Mouse (Mus musculus): ENCODE measurements around the gene Ralgps2.

Ralgps2 gene

DNA sequence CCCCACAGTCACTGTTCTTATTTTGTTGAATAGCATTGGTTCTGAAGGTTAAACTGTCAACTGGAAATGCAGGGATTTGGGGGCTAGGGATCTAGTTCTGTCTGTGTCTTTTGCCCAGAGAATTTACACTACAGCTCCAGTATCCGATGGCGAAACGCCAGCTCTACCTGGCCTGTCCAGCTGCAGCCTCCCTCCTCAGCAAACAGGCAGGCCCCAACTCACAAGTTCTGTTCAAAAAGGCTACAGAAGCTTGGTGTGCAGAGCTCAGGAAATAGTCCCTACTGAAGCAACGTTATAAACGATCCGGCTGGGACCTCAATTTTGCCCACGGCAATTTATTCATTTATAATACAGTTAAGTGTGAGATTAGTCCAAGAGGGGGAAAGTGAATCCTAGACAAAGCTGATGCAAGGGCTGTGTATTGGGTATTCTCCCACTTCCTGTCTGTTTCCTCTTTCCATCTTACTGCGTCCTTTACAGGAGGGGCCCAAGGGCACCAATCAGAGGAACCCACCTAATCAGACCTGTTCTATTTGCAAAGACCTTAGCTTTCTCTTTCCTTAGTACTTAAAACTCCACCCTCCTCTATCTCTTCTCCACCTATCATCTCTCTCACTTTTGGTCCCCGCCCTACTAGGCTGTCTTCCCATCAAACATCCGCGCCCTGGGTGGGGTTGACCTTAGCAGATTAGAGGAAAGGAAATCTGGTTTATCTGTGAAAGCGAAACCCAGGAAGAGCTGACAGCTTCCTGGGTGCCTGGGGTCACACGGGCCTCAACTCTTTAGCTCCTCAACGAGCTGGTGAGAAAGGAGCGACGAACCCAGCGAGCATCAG is 16.7 kb upstream of the Ralgps2 start:
- peak; percentile 90 for DNase-seq (ENCODE audit: low read depth)

DNA sequence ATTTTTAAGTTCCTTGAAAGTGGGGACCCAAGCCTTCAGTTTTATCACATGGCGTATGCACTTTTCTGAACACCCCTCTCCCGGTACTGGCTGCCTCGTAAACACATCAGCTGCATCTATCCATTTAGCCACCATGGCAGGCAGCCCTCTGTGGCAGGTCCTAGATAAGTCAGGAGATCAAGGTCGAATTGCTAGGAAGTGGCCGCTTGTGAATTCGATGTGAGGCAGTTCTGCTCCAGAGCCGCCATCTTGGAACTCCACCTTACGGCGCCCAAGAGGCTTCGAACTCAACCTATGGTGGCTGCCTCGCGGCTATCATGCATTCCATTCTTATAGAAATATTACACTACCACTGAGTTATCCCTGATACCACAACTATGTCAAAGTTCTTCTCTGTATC is 14.8 kb upstream of the Ralgps2 start:
- no peak for DNase-seq (ENCODE audit: low read depth)

DNA sequence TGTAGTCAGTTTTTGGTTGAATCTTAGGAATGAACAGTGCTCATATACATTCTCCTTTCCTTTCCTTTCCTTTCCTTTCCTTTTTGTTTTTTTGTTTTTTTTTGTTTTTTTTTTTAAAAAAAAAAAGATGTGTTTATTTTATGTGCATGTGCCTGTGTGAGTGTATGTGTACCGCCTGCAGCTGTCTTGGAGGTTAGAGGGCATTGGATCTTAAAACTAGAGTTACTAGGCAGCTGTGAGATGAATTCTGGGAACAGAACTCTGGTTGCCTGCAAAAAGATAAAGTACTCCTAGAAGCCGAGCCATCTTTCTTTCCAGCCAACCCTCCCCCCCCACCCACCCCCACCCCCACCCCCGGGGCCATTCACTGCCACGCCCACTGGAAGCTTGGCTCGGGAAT is 10.9 kb upstream of the Ralgps2 start:
- no peak for DNase-seq (ENCODE audit: low read depth)

DNA sequence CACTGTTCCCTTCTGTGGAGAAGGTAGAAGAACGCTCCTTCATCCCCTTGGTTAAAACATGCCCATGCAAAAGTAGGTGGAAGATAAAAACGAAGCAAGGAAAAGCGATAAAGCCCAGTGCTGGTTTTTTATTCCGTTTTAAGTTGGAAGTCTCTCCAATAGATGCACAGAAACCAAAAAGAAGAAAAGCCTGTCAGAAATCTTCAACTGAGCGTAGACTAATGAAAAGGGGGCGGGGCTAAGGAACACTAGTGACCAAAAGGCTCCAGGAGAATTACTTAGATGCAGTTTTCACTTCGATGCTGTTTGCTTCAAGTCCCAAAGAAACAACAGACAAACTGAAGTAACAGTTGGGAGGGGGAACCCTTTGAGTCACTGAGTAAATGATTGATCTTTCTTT is 1.2 kb upstream of the Ralgps2 start:
- DNase-seq (ENCODE audit: low read depth) = no peak

DNA sequence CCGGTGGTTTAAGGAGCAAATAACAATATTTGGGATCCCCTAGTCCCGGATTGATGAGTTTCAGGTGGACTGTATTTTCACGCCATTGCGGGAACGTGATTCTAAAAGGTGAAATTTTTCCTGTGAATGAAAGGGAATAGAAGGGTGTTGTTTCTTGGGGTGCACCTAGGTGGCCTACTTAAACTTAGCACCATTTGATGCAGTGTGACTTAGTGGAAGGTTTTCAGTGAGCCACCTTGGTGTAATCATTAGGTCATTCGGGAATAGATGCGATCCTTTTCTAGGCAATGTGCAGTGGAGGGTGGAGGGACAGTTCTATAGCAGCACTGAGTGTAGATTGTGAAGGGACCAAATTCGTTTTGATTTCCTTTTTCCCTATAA is 706 bp upstream of the Ralgps2 start:
- no peak for DNase-seq (ENCODE audit: low read depth)

DNA sequence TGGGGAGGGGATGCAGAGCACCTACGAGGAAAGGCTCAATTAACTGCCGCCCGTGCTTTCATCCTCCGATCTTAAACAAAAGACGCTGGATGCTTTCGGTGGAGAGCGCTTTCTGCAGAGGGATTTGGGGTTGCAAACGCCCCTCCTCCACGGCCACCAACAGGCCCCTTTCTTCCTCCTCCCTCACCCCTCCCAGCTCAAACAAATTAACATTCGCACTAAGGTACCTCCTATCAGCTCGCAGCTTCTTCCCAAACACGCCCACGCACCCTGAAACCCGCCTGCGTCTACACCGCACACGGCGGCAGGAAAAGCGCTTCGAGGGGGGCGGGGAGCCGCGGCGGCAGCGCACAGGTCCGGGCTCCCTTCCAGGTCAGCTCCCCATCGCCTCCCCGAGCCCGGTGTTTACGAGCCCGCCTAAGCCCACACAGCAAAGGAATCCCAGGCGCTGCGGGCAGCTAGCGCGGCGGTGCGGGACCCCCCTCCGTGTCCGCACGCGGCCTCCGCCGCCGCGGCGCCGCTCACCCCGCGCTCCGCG is 652 bp downstream of the Ralgps2 start:
- DNase-seq (ENCODE audit: low read depth) = peak; percentile 89

DNA sequence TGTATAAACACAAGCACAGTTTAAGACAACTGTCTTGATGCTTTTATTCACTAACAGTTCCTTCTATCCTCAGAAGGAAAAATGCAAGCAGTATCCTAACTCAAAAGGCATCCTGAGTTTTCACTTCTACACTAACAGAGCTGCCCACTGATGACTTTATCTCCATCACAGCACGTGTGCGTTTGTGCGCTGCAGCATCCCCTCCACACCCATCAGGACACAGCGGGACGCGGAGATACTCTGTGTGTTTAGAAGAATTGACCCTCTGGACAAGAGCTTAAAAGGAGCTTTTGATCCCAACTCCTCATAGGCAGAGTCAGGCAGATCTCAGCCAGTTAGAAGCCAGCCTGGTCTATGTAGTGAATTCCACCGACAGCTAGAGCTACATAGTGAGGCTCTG is 2.0 kb downstream of the Ralgps2 start:
- no peak for DNase-seq (ENCODE audit: low read depth)

DNA sequence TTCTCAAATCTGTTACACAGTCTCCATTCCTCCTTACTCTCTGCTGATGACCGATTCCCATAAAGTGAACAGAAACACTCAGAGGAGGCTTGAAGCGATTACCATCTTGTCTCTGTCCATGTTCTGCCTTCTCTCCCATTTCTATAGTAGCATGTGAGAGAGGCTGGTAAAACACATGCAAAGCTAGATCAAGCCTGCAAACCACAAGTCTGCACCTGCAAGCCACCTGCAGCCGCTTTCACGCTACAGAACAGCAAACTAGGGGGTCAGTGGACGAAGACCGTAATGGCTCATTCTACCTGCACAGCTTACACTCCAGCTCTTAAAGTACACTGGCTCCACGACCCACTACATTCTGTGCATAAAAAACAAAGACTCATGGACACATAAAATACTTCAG is 5.7 kb downstream of the Ralgps2 start:
- DNase-seq (ENCODE audit: low read depth) = no peak

DNA sequence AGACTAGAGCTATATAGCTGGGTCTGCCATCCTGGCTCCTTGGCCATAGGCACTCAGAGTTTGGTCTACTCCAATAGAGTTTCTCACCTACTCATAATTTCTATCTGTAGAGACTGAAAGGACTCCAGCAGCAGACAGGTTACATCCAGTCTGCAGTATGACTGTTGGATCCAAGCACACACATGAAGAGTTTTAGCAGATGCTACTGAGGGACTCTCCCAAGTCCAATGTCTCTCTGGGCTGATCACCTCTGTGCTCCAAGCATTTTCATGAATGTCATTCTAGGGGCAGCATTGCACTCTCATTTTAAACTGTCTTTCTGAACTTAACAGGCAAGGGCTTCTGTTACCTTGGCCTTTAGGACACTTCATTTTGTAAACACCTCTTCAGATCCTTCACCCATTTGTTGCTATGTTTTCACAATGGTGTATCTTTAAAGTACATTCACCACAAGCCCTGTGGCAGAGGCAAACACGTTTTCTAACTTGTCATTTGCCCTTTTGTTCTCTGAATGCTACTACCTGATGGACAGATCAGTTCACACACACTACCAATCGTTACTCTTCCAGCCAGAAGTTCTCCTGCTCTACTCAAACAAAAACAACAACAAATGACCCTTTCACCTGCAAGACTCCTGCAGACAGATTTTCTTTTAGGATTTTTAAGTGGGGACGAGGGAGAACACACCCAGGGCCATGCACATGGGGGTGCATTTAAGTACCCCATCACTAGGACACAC is 7.2 kb downstream of the Ralgps2 start:
- DNase-seq (ENCODE audit: low read depth) = no peak

DNA sequence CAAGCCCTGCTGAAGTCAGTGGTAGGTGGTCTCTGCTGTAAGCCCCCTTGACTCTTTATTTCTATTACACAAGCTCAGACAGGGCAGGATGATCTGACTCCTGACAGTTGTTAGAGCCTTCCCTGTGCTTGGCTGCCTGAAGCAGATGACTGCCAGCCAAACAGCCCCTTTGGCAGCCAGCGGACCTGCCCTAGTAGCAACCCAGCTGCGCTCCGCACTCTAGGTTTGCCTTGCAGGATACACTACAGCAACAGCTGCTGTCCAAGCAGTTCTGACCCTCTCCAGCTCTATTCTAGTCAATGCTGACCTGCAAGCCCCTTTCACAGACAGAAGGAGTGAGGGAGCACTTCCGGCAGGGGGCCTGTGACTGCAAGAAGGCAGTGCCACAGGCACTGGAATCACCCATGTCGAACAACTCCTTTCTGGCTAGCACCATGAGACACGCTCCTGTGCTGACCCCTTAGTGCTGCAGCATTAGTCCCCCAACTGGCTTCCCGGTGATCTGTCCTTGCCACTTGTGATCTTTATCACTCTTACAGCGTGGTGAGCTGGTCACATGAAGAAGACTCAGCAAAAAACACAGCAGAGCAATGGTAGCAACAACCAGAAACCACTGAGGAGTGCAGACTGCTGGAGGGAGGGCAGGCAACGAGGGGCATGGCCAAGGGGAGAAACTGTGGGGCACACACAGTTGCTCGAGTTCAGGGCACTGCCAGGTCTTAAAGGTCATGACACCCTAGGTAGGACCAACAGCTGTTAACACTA is 8.1 kb downstream of the Ralgps2 start:
- DNase-seq (ENCODE audit: low read depth) = no peak

DNA sequence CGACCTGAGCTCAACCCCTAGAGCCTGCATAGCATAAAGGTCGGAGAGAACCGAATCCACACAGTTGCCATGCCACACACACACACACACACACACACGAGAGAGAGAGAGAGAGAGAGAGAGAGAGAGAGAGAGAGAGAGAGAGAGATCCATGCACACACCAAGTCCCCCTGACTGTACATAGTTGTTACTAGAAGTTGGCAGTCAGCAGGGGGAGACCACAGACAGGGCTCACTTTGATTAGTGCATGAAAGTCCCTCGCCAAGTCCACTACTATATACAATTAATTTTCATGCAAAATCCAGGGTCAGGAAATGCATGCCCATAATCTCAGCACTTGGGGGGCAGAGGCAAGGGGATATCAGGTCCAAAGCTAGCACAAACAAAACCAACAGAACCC is 9.2 kb downstream of the Ralgps2 start:
- DNase-seq (ENCODE audit: low read depth) = no peak

DNA sequence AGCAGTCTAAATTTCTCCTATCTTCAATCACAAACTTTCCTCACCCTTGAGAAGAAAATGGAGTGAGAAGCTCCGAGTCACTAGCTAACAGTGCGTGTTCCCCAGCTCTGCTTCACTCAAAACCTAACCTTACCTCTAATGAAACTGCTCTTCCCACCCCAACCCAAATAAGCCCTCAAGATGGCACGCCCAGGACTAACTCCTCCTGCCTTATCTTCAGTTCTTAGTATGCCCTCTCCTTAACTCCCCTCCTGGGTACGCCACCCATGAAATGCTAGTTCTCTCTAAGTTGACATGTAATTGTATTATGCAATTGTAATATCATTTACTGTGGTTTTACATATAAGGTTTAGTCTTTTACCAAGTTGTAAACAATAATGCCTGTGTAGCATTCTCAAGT is 11.2 kb downstream of the Ralgps2 start:
- no peak for DNase-seq (ENCODE audit: low read depth)

DNA sequence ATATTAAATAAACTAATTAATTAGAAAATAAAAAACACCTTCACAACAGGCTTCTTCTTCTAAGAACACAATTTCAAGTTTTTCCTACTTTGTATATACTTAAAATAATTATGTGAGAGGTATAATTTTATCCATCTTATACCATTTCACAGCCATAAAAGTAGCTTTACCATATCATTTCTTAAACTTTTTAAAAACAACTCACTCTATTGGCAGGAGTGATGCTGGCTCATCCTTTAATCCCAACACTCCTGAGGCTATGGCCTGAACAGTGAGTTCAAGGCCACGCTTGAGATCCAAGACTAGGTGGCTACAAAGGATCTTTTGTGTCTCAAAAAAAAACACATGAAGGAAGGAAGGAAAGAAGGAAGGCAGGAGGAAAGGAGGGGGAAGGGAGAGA is 15.9 kb downstream of the Ralgps2 start:
- no peak for DNase-seq (ENCODE audit: low read depth)

DNA sequence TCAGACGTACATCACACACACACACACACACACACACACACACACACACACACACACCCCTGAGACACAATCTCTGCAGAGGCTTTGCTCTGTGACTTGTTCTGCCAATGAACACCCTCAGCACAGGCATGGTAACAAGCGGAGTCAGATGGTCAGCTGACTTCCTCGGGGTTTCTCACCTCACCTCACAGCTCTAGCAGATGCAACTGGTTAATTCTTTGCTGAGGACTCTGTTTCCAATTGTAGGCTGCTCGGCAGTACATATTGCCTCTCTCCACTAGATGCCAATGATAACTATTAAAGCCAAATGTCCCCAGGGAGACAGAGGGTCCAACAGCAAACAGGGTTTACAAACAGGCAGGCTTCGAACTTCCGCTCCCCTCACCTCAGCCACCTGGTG is 16.5 kb downstream of the Ralgps2 start:
- DNase-seq (ENCODE audit: low read depth) = no peak

DNA sequence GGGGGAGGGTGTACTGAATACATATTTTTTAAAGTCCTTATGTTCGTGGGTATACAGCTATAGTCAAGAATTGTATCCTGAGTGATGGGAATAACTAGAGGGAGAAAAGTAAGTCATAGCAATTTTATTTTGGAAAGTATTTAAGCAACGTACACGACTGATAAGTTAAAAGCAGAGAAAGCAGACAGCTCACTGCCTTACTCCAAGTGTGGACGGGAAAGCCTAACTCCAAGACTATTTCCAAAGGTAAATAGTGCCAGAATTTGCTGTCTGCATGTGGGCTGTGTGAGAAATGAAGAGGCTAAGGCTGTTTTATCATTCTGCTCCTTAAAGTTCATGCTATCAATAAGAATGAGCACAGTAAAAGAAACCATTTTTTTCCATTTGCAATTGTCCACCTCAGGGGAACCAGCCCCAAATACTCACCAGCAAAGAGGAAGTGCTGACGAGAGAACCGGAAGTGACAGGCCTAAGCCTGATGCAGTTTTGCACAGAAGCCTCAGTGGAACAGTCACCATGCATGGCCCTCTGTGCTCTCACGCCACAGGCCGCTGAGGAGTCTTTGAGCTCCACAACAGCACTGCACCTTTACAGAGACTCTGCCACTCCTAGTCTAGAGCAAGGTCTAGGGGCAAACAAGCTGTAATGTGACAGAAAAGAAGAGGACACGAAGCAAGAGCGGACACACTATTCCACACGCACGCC is 18.0 kb downstream of the Ralgps2 start:
- peak; percentile 53 for DNase-seq (ENCODE audit: low read depth)

DNA sequence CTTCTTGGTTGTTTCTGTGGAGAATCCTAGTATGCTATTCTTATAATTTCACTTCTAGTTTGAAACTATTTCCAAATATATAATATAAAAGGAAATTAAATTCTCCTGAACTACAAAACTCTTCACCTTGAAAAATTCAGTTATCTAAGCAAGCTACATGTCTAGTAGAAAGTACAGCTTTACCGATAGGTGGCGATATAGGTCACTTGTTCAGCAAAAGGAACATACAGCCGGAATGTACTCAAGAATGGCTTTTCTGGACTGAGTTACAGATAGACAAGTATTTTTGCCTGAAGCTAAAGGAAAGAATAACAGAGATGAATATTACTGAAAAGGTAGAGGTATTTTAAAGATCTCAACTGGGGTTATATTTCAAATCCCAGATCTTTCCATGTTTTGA is 22.0 kb downstream of the Ralgps2 start:
- DNase-seq (ENCODE audit: low read depth) = peak; percentile 86

DNA sequence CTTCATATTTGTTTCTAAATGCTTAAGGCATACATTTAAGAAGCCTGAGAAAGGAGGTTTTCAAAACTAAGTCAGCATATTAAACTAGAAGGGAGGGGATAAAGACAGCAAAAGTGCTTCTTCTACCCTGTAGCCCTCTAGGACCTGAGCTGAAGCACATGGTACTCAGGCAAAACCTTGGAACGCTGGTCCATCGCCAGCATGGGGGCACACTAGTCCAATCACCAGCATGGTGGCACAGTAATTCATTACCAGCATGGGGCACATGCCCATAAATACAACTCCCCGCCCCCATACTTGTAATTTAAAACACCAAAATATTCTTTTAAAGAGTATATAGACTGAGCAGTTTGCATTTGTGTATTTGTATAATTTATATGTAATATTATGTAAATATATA is 23.1 kb downstream of the Ralgps2 start:
- no peak for DNase-seq (ENCODE audit: low read depth)

DNA sequence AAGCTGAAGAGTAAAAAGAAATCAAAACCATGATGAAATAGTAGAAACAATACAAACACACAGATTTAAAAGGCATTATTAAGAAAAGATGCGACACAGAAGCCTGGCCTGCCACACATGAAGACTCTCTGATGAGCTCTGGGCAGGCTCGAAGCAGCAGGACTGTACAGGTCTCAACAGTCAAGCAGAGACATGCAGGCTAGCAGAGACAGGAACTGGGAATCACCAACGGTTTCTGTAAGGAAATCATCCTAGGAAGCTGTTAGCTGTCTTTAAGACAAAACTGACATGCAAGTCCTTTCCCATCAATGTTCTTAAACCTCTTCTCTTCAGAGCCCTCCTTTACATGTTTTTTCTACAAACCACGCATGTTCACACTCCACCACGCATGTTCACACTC is 24.5 kb downstream of the Ralgps2 start:
- DNase-seq (ENCODE audit: low read depth) = no peak

DNA sequence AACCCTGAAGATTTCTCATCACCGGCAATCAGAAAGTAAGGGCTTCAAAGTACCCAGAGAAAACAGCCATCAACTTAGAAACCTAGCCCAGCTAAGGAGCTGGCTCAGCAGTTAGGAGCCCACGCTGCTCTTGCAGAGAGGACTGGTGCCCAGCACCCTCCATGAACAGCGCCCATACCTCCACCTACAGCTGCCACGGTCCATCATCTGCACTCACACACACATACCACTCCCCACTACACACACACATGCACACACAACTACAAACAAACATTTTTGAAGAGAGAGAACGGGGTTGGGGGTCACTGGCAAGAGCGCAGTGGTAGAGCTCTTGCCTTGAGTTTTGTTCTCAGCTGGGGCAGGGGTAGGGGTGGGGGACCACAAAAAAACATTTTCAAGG is 26.2 kb downstream of the Ralgps2 start:
- peak; percentile 30 for DNase-seq (ENCODE audit: low read depth)

DNA sequence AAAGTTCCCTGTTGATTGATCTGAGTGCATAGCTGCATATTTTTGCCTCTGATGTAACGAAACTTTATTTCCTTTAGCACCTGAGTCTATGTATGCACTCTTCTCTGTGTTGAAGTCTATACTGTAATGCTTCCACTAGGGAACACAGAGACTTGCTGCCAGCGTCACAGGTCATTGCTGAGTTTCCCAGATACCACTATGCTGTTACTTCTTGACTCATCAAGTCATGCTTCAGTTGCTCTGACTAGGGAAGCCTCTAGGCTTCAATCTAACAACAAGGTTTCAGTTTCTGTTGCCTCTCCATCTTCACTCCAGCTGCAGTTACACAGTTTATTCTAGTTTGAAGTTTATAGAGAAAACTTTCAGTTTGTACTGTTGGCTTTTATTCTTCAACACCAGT is 28.5 kb downstream of the Ralgps2 start:
- DNase-seq (ENCODE audit: low read depth) = peak; percentile 39

DNA sequence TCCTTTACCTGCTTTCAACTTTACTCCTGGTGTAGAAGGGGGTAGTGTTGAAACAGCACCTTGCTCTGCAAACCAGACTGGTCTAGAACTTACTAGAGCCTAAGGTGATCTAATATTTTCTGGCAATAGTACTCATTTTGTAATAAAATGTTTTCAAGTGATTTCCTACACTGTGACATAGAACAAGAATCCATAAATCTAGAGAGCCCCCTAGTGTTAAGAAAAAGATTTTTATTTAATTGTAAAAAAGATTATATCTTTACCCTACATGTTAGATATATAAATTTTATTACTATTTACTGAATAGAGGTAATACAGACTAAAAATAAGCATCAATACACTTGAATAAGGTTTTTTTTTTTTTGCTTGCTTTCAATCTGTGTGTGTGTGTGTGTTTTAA is 29.6 kb downstream of the Ralgps2 start:
- DNase-seq (ENCODE audit: low read depth) = no peak

DNA sequence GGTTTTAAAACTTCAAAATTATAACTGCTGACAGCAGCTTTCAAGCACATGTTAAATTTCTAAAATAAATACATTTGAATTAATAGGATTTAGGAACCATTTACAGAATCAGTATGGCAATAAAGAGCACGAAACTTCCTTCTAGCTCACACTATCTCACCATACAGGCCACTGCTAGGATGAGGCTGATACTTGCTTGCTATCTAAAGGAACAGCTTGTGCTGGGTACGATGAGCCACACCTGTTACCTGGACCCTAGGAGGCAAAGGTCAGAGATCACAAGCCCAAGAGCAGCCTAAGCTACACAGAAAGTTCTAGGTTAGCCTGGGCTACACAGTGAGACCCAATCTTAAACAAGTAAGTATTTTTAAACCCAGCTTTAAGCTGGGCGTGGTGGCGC is 30.2 kb downstream of the Ralgps2 start:
- DNase-seq (ENCODE audit: low read depth) = no peak
